Mouse (Mus musculus): Measurements from ENCODE around the gene Tspo. TPM values are rescaled to one million over a fixed set of nuclear protein-coding genes. Genes with fewer than 3 reads are reported as not detected.

The Tspo gene
- total and polyA plus RNA-seq, 3 experiments = 298 to 1,564 (median 606) TPM

Small RNA genes lying within 50 kb of the gene (microRNA-seq; reads per million reads assigned to microRNA genes)
- 0 reads per million in 2 experiments for gene Gm24575

Other genes with a start within 250 kb of the Tspo start
- 10 to 100 TPM; 23.6 to 32.4 TPM for gene Arfgap3, start 213.3 kb upstream of the Tspo start, total RNA-seq (2021)
- 13.0 and 14.7 TPM in 2 replicates for gene Arfgap3, start 213.3 kb upstream of the Tspo start, polyA plus RNA-seq (2012; rRNA removed)
- 100 to 1,000 TPM in 1 of 2 experiments, 10 to 100 TPM in 1; 76.7 to 111 TPM for gene Pacsin2, start 99.0 kb upstream of the Tspo start, total RNA-seq (2021)
- gene Pacsin2, start 99.0 kb upstream of the Tspo start, polyA plus RNA-seq (2012; rRNA removed) = 25.3 and 28.9 TPM in 2 replicates
- gene Ttll1, start 52.7 kb upstream of the Tspo start, total RNA-seq (2021) = 10 to 100 TPM in 1 of 2 experiments, 1 to 10 TPM in 1; 7.4 to 13.6 TPM
- gene Ttll1, start 52.7 kb upstream of the Tspo start, polyA plus RNA-seq (2012; rRNA removed) = 4.5 and 4.7 TPM in 2 replicates
- gene Bik, start 36.7 kb upstream of the Tspo start, total RNA-seq (2021) = 1 to 10 TPM; 3.2 to 7.3 TPM
- 9.1 and 11.4 TPM in 2 replicates for gene Bik, start 36.7 kb upstream of the Tspo start, polyA plus RNA-seq (2012; rRNA removed)
- gene Mcat, start 195 bp downstream of the Tspo start, total RNA-seq (2021) = 10 to 100 TPM; 26.2 to 45.8 TPM
- 86.0 and 113 TPM in 2 replicates for gene Mcat, start 195 bp downstream of the Tspo start, polyA plus RNA-seq (2012; rRNA removed)
- 10 to 100 TPM; 31.7 to 46.2 TPM for gene Ttll12, start 31.6 kb downstream of the Tspo start, total RNA-seq (2021)
- 47.4 and 48.0 TPM in 2 replicates for gene Ttll12, start 31.6 kb downstream of the Tspo start, polyA plus RNA-seq (2012; rRNA removed)
- gene Scube1, start 161.4 kb downstream of the Tspo start, total RNA-seq (2021) = 1 to 10 TPM; 3.2 to 9.1 TPM
- 10.5 and 15.1 TPM in 2 replicates for gene Scube1, start 161.4 kb downstream of the Tspo start, polyA plus RNA-seq (2012; rRNA removed)
- not detected for gene Mpped1, start 215.9 kb downstream of the Tspo start, total RNA-seq (2021)
- gene Mpped1, start 215.9 kb downstream of the Tspo start, polyA plus RNA-seq (2012; rRNA removed) = not detected in 2 replicates